Mouse (Mus musculus) layer of hippocampus, postnatal 25 days (tissue): ENCODE measurements around the gene Btbd9. TPM values are rescaled to one million over a fixed set of nuclear protein-coding genes. Genes with fewer than 3 reads are reported as not detected.

Experiments used
- DNase-seq, 2 experiments: peaks; one replicate each; pipeline ENCODE4 v3.0.0; 2022; ENCODE audit warnings: mixed read lengths in 2 of 2, low spot score in 1 of 2; ENCODE audit errors: extremely low spot score in 1 of 2
- total RNA-seq, 2 experiments: library from RNA; stranded (reverse); gene quantifications; 2 replicates each; pipeline ENCODE4 v1.2.3; 2021

The Btbd9 gene
- total RNA-seq, 2 experiments from 2014 or later = 138 to 162 TPM

DNA sequence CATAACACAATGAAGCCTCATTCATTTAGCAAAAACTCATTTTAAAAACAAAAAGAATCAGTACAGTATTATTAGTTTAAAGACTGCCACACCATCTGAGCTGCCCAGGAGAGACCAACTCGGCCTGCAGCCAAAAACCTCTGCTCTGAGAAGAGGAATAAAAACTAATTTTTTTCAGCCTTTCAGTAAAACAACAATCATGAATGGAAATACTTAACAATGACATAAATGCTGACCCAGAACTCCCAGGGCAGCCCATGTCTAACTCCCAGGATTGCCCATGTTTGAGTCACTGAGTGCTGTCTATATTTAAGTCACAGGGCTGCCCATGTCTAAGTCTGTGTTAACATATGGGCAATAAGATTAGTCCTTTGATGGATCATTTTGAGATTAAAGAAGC, 155.0 kb downstream of the Btbd9 start:
- DNase-seq = no peak

- no peak for DNase-seq
Observed at GRCm38 (mm10) chr17:30419494-30419893, 156.8 kb downstream of the Btbd9 start.

DNA sequence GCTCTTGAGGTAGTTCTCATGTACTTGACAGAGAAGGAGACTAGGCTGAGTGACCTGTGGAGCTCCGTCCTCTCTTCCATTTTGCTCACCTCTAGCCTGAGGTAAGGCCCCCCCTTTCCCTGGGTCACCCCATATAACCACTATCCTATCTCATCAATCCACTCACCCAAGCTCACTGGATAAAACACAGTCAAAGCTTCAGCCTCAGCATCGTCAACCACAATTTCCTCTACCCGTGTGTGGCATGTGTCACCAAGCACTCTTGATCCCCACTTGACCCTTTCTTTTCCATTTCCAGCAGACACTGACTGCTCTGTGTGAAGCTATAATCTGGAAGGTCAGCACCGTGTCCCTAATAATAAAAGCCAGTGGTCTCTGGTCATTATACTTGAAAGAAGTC, 157.8 kb downstream of the Btbd9 start:
- DNase-seq = no peak

GRCm38 (mm10) chr17:30417106-30417505, 159.2 kb downstream of the Btbd9 start:
- no peak for DNase-seq

DNA sequence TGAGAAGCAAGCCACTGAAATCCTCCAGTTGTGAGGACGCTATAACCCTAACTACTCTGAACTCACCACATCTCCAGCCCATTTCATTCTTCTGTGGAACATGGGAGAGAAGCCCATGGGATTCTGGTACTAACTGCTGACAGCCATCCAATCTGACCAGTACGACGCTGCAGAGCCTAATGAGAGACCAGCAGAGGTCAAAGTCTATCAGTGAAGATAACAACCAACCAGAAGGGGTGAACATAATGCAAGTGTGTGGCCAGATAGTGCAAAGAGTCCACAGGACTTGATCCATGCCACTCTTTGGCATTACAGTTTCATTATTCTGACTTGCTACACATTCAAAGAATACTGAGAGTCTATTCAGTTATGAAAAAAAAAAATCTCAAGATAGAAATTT, 160.6 kb downstream of the Btbd9 start:
- DNase-seq = no peak

- no peak for DNase-seq
Observed at GRCm38 (mm10) chr17:30412991-30413390, 163.3 kb downstream of the Btbd9 start.

- no peak for DNase-seq
Observed at GRCm38 (mm10) chr17:30406002-30406401, 170.3 kb downstream of the Btbd9 start.

DNA sequence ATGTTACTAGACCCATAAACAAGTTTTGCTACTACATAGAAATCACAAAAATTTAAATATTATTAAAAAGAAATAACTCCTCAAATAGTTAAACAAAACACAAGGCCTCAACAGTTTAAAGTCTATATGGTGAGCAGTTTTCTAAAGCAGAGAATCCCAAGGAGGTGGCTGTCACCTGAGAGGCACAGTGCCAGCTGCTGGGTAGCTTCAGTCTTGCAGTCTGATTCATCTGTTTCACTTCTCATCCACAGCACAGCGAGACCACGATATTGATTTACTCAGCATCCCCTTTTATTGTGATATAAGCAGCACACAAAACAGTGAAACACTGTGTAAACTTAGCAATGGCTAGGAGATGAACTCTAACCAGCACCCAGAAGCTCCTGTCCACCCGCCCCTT, 173.4 kb downstream of the Btbd9 start:
- no peak for DNase-seq

GRCm38 (mm10) chr17:30395261-30395660, 181.0 kb downstream of the Btbd9 start:
- DNase-seq = no peak

DNA sequence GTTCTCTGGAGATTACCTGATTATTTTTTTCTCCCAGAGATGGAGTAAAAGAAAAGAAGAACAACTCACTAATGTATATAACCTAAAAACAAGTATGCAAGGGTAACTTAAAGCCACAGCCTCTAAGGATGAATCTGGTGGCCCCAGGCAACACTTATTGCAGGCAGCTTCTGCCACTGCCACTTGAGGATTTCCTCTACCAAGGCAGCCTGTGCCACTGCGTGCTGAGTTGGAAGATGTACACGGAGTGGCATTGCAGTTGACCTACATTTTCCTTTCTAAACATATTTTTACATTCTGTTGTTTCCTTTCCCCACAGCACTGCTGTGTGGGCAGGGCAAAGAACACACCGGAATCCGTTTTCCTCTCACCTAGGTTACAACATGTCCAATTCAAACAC, 184.3 kb downstream of the Btbd9 start:
- DNase-seq = no peak

- DNase-seq = no peak
Observed at GRCm38 (mm10) chr17:30391220-30391619, 185.1 kb downstream of the Btbd9 start.

DNA sequence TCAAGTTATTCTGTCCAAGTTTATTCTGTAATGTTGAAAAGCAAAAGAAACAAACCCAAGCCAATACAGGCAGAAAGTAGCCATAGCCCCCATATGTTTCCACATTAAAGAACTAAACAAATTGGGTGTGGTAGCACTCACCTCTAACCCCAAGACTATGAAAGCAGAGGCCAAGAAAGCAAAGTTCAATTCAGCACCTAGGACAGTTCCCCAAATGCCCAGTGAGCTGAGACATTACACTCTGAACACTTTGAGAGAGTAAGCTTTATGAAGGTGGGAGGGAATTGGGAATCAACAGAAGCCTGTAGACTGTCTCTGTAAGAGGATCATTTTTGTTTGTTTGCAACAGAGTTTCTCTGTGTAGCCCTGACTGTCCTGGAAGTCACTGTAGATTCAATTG, 186.6 kb downstream of the Btbd9 start:
- DNase-seq = no peak

DNA sequence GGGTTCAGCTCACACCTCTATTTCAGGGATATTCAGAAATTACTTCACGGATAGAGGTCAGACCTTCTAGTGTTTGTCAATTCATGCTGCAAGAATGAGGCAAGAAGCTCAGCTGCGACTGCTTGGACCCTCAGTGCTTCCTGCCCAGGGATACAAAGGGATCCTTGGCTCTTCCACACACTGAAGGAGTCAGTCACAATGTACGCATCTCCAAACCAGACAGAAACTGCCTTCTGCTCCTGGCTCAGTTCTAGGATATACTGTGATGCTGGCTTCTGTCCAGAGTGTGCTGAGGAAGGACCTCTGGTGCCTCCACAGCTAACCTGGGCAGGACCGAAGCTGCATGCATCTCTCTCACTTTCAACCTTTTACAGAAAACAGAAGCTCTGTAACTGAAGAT, 187.5 kb downstream of the Btbd9 start:
- DNase-seq = no peak

DNA sequence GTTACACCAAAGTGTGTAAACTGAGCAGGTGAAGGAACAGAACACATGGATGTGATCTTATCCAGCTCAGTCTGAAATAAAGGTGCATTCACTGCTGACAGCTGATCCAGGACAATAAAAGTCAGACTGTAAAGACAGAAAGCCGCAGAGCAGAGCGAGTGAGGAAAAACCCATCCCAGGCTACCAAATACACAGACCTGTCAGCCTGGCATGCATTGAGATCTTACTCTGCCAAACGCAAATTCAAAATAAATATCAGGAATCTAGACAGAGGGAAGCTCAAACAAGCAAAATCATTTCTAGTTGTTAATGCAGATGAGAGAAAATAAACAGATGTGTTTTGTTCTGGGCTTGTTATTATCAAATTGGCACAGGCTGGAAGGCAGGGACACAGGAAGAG, 187.9 kb downstream of the Btbd9 start:
- DNase-seq = no peak

DNA sequence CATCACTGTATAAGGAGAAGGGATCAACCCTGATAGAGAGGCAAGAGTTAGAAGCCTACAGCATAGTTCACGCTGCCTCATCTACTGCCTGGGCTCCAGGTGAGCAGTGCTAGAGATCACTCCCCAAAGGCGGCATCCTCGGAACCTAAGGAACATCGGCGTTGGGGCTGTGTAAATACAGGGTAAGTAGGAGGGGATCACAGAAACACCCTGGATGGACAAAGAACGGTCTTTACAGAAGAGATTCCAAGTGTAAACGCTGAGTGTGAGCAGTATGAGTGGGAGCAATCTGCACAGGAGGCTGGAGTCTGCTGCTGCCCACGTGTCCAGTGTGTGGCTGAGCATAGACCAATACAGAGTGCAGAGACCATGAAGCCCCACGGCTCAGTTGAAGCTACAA, 190.0 kb downstream of the Btbd9 start:
- no peak for DNase-seq

DNA sequence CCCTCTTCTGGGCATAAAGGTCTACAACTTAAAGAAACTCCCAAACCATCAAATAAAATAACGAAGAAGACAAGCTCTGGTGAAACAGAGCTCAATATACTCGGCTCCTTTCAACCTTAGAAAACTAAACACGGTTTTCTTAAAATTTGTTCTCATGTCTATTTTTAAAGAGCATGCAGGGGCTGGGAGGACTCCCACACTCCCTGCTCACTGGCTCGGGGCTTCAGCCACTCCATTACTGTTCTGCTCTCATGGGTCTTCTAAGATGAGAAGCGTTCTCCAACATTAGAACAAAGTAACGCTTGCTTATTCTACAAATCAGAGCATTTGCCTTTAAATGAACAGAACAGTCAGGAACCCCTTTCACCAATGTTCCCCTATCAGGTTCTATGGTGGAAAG, 192.6 kb downstream of the Btbd9 start:
- no peak for DNase-seq

GRCm38 (mm10) chr17:30378221-30379010, 197.9 kb downstream of the Btbd9 start:
- no peak for DNase-seq

DNA sequence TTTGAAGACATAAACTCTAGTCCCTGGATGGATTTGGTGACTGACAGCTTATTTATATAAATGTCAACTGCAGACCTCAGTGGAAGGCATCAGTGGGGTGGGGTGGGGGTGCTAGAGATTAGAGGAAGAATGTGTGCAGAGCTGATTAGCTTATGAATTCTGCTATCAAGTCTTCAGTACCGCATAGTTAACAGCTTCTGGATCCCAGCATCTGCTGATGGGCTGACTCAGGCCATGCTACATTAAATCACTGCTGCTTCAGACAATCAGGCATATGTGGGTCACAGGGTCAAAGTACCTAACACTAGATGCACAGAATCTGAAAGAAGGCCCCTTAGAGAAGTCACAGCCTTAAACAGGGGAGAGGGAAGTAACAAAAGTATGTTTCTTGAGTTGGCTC, 198.5 kb downstream of the Btbd9 start:
- DNase-seq = no peak

- DNase-seq = no peak
Observed at GRCm38 (mm10) chr17:30375107-30375506, 201.2 kb downstream of the Btbd9 start.

- DNase-seq = no peak
Observed at GRCm38 (mm10) chr17:30368559-30368958, 207.7 kb downstream of the Btbd9 start.

DNA sequence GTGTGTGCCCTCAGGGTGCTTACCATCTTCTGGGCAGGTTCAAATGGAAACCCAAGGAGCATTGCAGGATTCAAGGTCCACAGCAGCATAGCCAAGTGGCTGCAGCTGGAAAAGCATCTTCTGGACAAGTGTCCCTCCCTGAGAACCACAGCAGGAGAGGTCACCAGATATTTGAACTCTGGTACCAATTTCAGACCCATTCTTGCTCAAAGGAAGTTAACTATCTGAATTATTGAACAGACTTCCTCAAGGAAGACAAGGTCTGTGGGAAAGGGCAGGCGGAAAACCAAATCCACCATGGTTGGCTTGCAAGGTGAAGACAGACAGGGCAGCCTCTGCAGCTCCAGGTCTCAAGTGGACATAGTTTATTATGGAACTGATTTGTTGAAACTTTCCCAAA, 211.6 kb downstream of the Btbd9 start:
- DNase-seq = no peak

DNA sequence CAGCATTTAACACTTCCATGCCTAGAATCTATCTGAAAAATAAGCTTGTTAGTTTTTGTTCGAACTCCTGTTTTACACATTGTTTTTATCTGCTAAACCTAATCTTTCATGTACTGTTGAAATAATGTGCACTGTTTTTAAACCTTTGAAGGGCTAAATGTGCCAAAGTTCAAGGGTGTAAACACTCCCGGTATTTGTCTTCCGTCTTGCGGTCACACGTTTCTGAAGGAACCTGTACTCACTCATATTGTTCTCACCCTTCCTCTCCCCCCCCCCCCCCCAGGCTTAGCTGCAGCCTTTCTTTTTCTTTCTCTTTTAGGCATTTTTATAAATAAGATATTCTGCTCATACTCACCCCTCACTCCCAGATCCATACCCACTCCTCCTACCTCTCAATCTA, 212.9 kb downstream of the Btbd9 start:
- DNase-seq = no peak

DNA sequence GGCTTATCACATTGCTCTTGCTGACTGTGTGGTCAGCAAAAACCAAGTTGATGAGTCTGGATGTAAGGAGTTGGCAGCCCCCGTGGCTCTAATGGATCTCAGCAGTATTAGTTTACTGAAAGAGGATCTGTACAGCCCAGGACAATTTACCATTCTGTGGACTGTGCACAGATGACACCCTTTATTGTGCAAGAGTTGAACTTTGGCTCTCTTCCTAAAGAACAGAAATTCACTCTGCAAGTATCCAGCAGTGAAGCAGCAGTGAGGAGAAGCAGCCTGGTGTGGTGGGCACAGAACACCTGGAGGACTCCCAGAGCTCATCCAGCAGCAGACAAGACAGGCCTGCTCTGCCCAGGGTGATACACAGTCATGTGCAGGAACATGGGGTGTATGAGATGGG, 215.6 kb downstream of the Btbd9 start:
- no peak for DNase-seq
